Mouse (Mus musculus): ENCODE measurements around the gene A330070K13Rik.

DNA sequence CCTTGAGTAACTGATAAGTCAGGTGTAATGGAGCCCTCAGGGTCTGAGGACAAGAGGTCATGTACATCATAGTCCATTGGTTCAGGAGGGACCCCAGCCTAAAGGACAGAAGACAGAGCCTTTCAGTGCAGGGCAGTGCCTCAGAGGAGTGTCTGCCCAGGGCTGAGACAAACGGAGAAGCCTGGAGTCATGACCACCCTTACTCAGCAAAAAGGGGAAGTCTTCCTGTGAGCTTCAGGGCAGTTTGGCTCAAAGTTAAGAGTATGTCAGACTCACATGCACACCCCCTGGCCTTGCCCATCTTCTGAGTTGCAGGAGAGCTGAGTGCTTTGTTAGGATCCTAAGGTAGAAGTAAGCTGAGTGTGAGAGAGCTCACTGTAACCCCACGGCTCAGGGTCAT is 54.5 kb downstream of the A330070K13Rik start:
- TF ChIP-seq CTCF (IDR thresholded peaks at IDR 0.05; ENCODE audit: extremely low read depth, insufficient read length, insufficient replicate concordance, low read depth, low read length) (no peak), POLR2A (IDR thresholded peaks at IDR 0.05; ENCODE audit: low read depth, low read length) (no peak)
